Comparison of ENCODE assay signal across 8 mouse cellular contexts in genomic region chr2:85047596-85048167, GRCm38 (mm10). TPM values are rescaled to one million over a fixed set of nuclear protein-coding genes. Genes with fewer than 3 reads are reported as not detected.
A peak's percentile ranks its signal among the peaks of the same experiment; 100 is the strongest.
DNase-seq lines count a peak whose midpoint lies in the region; ATAC-seq and TF ChIP-seq lines count a peak whose summit lies in the region.

TSS of gene Tnks1bp1 (plus strand) at chr2:85048022.

- ATAC-seq in embryonic facial prominence, embryonic 15.5 days (ENCODE audit: insufficient number of reproducible peaks, low FRiP score, low TSS enrichment, low read depth), result peak; percentile 84
- ATAC-seq in limb, embryonic 14.5 days (ENCODE audit: low FRiP score, low read depth), result peak; percentile 82
- ATAC-seq in midbrain, postnatal 0 days (ENCODE audit: low FRiP score), result peak; percentile 88

- DNase-seq in 3T3-L1 (ENCODE audit: low read depth, low spot score), result peak; percentile 98
- peak; percentile 100 for DNase-seq in heart, adult 8-10 months (ENCODE audit: low spot score)
- DNase-seq in kidney, adult 9 months, result peak; percentile 100
- DNase-seq in limb, embryonic 14.5 days (ENCODE audit: low spot score), result peak; percentile 93
- DNase-seq in midbrain, postnatal 0 days (ENCODE audit: low spot score), result peak; percentile 94
- peak; percentile 92 to 95 for DNase-seq in spleen, postnatal 14 days (ENCODE audit: low spot score in 2 of 2)

- no peaks in the 10 kb centered on the region for H3K9me3 ChIP-seq in embryonic facial prominence, embryonic 15.5 days (replicated peaks)
- no peaks in the 10 kb centered on the region for H3K9me3 ChIP-seq in limb, embryonic 14.5 days (ENCODE audit: control insufficient read depth, low read length)
- H3K9me3 ChIP-seq in midbrain, postnatal 0 days (ENCODE audit: low read length), result no peaks in the 10 kb centered on the region

- no peak for TF ChIP-seq CTCF in bone marrow, adult 2 months (IDR thresholded peaks at IDR 0.05; ENCODE audit: control insufficient read depth, insufficient read depth, low read length)
- no peak for TF ChIP-seq CTCF in midbrain, postnatal 0 days (IDR thresholded peaks at IDR 0.05)

- peaks cover 52% of the 10 kb centered on the region for H3K36me3 ChIP-seq in embryonic facial prominence, embryonic 15.5 days
- H3K36me3 ChIP-seq in limb, embryonic 14.5 days (ENCODE audit: control insufficient read depth, insufficient read depth, low read length), result peaks cover 55% of the 10 kb centered on the region
- H3K36me3 ChIP-seq in midbrain, postnatal 0 days (ENCODE audit: insufficient read depth, low read length), result peaks cover 48% of the 10 kb centered on the region

- peak within 1 kb of the TSS; percentile 66 for H3K9ac ChIP-seq in embryonic facial prominence, embryonic 15.5 days
- H3K9ac ChIP-seq in limb, embryonic 14.5 days (ENCODE audit: low read depth, low read length, severe bottlenecking), result peak within 1 kb of the TSS; percentile 73
- H3K9ac ChIP-seq in midbrain, postnatal 0 days (replicated peaks; ENCODE audit: low read length, poor library complexity, severe bottlenecking), result peak within 1 kb of the TSS; percentile 79

- H3K4me2 ChIP-seq in embryonic facial prominence, embryonic 15.5 days (replicated peaks), result peak within 1 kb of the TSS; percentile 69
- H3K4me2 ChIP-seq in limb, embryonic 14.5 days (replicated peaks; ENCODE audit: low read depth, low read length, severe bottlenecking), result peak within 1 kb of the TSS; percentile 71
- peak within 1 kb of the TSS; percentile 72 for H3K4me2 ChIP-seq in midbrain, postnatal 0 days (ENCODE audit: low read depth, low read length, poor library complexity, severe bottlenecking)

- no peaks in the 10 kb centered on the region for H3K27me3 ChIP-seq in embryonic facial prominence, embryonic 15.5 days
- no peaks in the 10 kb centered on the region for H3K27me3 ChIP-seq in limb, embryonic 14.5 days (ENCODE audit: control insufficient read depth, insufficient read depth, low read length)
- no peaks in the 10 kb centered on the region for H3K27me3 ChIP-seq in midbrain, postnatal 0 days (ENCODE audit: insufficient read depth, low read length)

- peak within 1 kb of the TSS; percentile 54 for H3K4me3 ChIP-seq in bone marrow, adult 2 months (replicated peaks; ENCODE audit: control insufficient read depth, low read depth, low read length)
- peak within 1 kb of the TSS; percentile 73 for H3K4me3 ChIP-seq in embryonic facial prominence, embryonic 15.5 days (replicated peaks)
- H3K4me3 ChIP-seq in limb, embryonic 14.5 days (replicated peaks; ENCODE audit: low read length), result peak within 1 kb of the TSS; percentile 71
- H3K4me3 ChIP-seq in midbrain, postnatal 0 days (ENCODE audit: low read depth, low read length), result peak within 1 kb of the TSS; percentile 72

- H3K4me1 ChIP-seq in bone marrow, adult 2 months (ENCODE audit: control insufficient read depth, insufficient read depth, low read length), result no peaks in the 10 kb centered on the region; the same call in 1 of the 2 replicates
- peaks cover 54% of the 10 kb centered on the region for H3K4me1 ChIP-seq in embryonic facial prominence, embryonic 15.5 days
- H3K4me1 ChIP-seq in limb, embryonic 14.5 days (ENCODE audit: control insufficient read depth, insufficient read depth, low read length), result peaks cover 18% of the 10 kb centered on the region
- H3K4me1 ChIP-seq in midbrain, postnatal 0 days (ENCODE audit: insufficient read depth, low read length), result peaks cover 11% of the 10 kb centered on the region; the same call in 1 of the 2 replicates

- no peak within 1 kb of the TSS; the same call in 1 of the 2 replicates for H3K27ac ChIP-seq in bone marrow, adult 2 months (ENCODE audit: control insufficient read depth, insufficient read depth, low read depth, low read length, poor library complexity)
- peak within 1 kb of the TSS; percentile 99 for H3K27ac ChIP-seq in embryonic facial prominence, embryonic 15.5 days (replicated peaks)
- H3K27ac ChIP-seq in limb, embryonic 14.5 days (replicated peaks; ENCODE audit: low read depth, low read length), result peak within 1 kb of the TSS; percentile 95
- H3K27ac ChIP-seq in midbrain, postnatal 0 days (ENCODE audit: low read depth, low read length), result peak within 1 kb of the TSS; percentile 86

- peak; percentile 20; the same call in 1 of the 2 replicates for TF ChIP-seq POLR2A in bone marrow, adult 2 months (IDR thresholded peaks at IDR 0.05; ENCODE audit: borderline replicate concordance, control insufficient read depth, low read depth, low read length)
- TF ChIP-seq POLR2A in limb, embryonic 14.5 days (IDR thresholded peaks at IDR 0.05; ENCODE audit: borderline replicate concordance, extremely low read depth, insufficient read depth, insufficient read length), result no peak

- WGBS in bone marrow, adult 2 months, result 1% methylated on average over 42 of the region's 42 CpGs
- under 1% methylated on average over 42 of the region's 42 CpGs for WGBS in embryonic facial prominence, embryonic 15.5 days
- WGBS in limb, embryonic 14.5 days, result under 1% methylated on average over 40 of the region's 42 CpGs
- under 1% methylated on average over 41 of the region's 42 CpGs for WGBS in midbrain, postnatal 0 days

RNA-seq across cellular contexts. Expression of gene Tnks1bp1, which starts in this region (rescaled TPM):
- polyA plus RNA-seq in bone marrow, adult 2 months (2011; ENCODE audit: insufficient read depth, insufficient read length, low replicate concordance, missing spikeins), result 5.0 and 8.0 TPM in 2 replicates
- polyA plus RNA-seq in embryonic facial prominence, embryonic 15.5 days (2015; fragmentation: Nextera tagmentation; extraction: Ambion mirVana), result 63.8 and 68.0 TPM in 2 replicates
- 10 to 100 TPM; 40.7 to 60.5 (median 54.9) TPM for total RNA-seq in heart, adult 8-10 months (2022)
- polyA plus RNA-seq in limb, embryonic 14.5 days (2012; rRNA removed), result 85.9 and 110 TPM in 2 replicates
- 16.8 and 17.0 TPM in 2 replicates for polyA plus RNA-seq in limb, embryonic 14.5 days (2014; fragmentation: Nextera tagmentation; extraction: Ambion mirVana)
- total RNA-seq in midbrain, postnatal 0 days (2014; rRNA removed), result 86.8 and 102 TPM in 2 replicates
- polyA plus RNA-seq in midbrain, postnatal 0 days (2015; fragmentation: Nextera tagmentation; extraction: Ambion mirVana), result 18.0 and 18.8 TPM in 2 replicates
